Mouse (Mus musculus) mature B cell (primary cell): Measurements from ENCODE around the gene Chst12.
"Not testable (repeated sequence)": the region's sequence is repeated elsewhere in the genome, so short reads cannot be mapped to it uniquely, and the experiment has no call there.

Source experiments
- in situ Hi-C: fragments of 300-500 bp; cut with MboI; formaldehyde crosslinking; loops from 2 replicates; pipeline ENCODE4 v1.14.3; 2019

Gene Chst12

GRCm38 (mm10) chr5:140505208-140505780 lies at the start of gene Chst12:
TSS of gene Chst12 (plus strand) at chr5:140505550.
- in situ Hi-C loops: no loop called here

- in situ Hi-C loops: no loop called here
Measured at GRCm38 (mm10) chr5:140461476-140461875, 43.9 kb upstream of the Chst12 start.

- in situ Hi-C loops: not testable (repeated sequence)
Measured at GRCm38 (mm10) chr5:140463151-140463550, 42.2 kb upstream of the Chst12 start.

- in situ Hi-C loops: no loop called here
Measured at GRCm38 (mm10) chr5:140464943-140465342, 40.4 kb upstream of the Chst12 start.

GRCm38 (mm10) chr5:140472336-140472735 lies 33.0 kb upstream of the Chst12 start:
- in situ Hi-C loops: no loop called here

- in situ Hi-C loops: no loop called here
Measured at GRCm38 (mm10) chr5:140481458-140481857, 23.9 kb upstream of the Chst12 start.

- in situ Hi-C loops: no loop called here
Measured at GRCm38 (mm10) chr5:140491142-140491541, 14.2 kb upstream of the Chst12 start.

GRCm38 (mm10) chr5:140492684-140493233 lies 12.6 kb upstream of the Chst12 start:
- in situ Hi-C loops: no loop called here

- in situ Hi-C loops: no loop called here
Measured at GRCm38 (mm10) chr5:140498176-140498575, 7.2 kb upstream of the Chst12 start.

GRCm38 (mm10) chr5:140500736-140501135 lies 4.6 kb upstream of the Chst12 start:
- in situ Hi-C loops: no loop called here

GRCm38 (mm10) chr5:140501982-140502836 lies 3.1 kb upstream of the Chst12 start:
- in situ Hi-C loops: no loop called here

GRCm38 (mm10) chr5:140502925-140503324 lies 2.4 kb upstream of the Chst12 start:
- in situ Hi-C loops: not testable (repeated sequence)

GRCm38 (mm10) chr5:140506096-140506794 lies 895 bp downstream of the Chst12 start:
- in situ Hi-C loops: no loop called here

GRCm38 (mm10) chr5:140507466-140508208 lies 2.3 kb downstream of the Chst12 start:
- in situ Hi-C loops: no loop called here

GRCm38 (mm10) chr5:140508686-140509085 lies 3.3 kb downstream of the Chst12 start:
- in situ Hi-C loops: no loop called here

- in situ Hi-C loops: no loop called here
Measured at GRCm38 (mm10) chr5:140509204-140509603, 3.9 kb downstream of the Chst12 start.

GRCm38 (mm10) chr5:140510012-140511000 lies 5.0 kb downstream of the Chst12 start:
- in situ Hi-C loops: no loop called here

- in situ Hi-C loops: no loop called here
Measured at GRCm38 (mm10) chr5:140513921-140514320, 8.6 kb downstream of the Chst12 start.

- in situ Hi-C loops: no loop called here
Measured at GRCm38 (mm10) chr5:140514799-140515486, 9.6 kb downstream of the Chst12 start.
